Mouse (Mus musculus) fibroblast of lung, adult 2 months (primary cell): ENCODE results near the gene Vmn2r66.

Experiments
- DNase-seq: peaks from one replicate; pipeline ENCODE4 v3.0.0-alpha.2; 2011; ENCODE audit warnings: low read depth

Gene Vmn2r66

GRCm38 (mm10) chr7:85012168-85012567 is at the start of gene Vmn2r66:
Vmn2r66 (minus strand) TSS chr7:85012268.
- DNase-seq = no peak

- DNase-seq = no peak
Observed at GRCm38 (mm10) chr7:84996694-84997093, 15.4 kb downstream of the Vmn2r66 start.

- no peak for DNase-seq
Observed at GRCm38 (mm10) chr7:84964015-84964414, 48.1 kb downstream of the Vmn2r66 start, which contains the start of gene Vmn2r65. Vmn2r65 (minus strand) TSS chr7:84964115.
